ENCODE assay signal across 9 mouse cellular contexts in genomic region chr16:65533315-65533999, GRCm38 (mm10). TPM values are rescaled to one million over a fixed set of nuclear protein-coding genes. Genes with fewer than 3 reads are reported as not detected.
DNase-seq lines count a peak whose midpoint lies in the region; ATAC-seq and TF ChIP-seq lines count a peak whose summit lies in the region.
"Had no signal": no experiment of that assay in that cellular context is flagged by ENCODE, and none has a peak within 500 bp of the region (broad histone marks: within the 10 kb centered on the region; RNA-seq: fewer than 3 reads in every experiment).

No protein-coding gene starts in this region.

- H3K4me3 ChIP-seq in lung, postnatal 0 days (ENCODE audit: low read depth, low read length) = no peak overlapping the region
- H3K4me3 ChIP-seq in lung, adult 2 months (replicated peaks; ENCODE audit: extremely low read depth, low read depth, low read length) = no peak overlapping the region
- no peak overlapping the region for H3K4me3 ChIP-seq in limb, embryonic 10.5 days

- DNase-seq in CD4-positive, CD25-positive, alpha-beta regulatory T cell, adult 2 months (ENCODE audit: low read depth, low spot score) = peak; percentile 49
- DNase-seq in lung, postnatal 0 days (ENCODE audit: low spot score) = peak; percentile 35
- DNase-seq in lung, adult 2 months = no peak
- DNase-seq in embryo, embryonic 10 days (ENCODE audit: low spot score) = peak; percentile 67
- peak; percentile 47 for DNase-seq in limb, embryonic 10.5 days (ENCODE audit: low spot score)
- DNase-seq in right cerebral cortex, postnatal 14 days = peak; percentile 53

- H3K4me2 ChIP-seq in lung, postnatal 0 days (replicated peaks; ENCODE audit: low read depth, low read length) = no peak overlapping the region

- H3K9me3 ChIP-seq in lung, postnatal 0 days (ENCODE audit: low read length) = no peaks in the 10 kb centered on the region
- H3K9me3 ChIP-seq in limb, embryonic 10.5 days (replicated peaks) = no peaks in the 10 kb centered on the region

- H3K27me3 ChIP-seq in lung, postnatal 0 days (replicated peaks; ENCODE audit: insufficient read depth, low read length) = no peaks in the 10 kb centered on the region
- H3K27me3 ChIP-seq in limb, embryonic 10.5 days (ENCODE audit: low read depth, poor library complexity, severe bottlenecking) = no peaks in the 10 kb centered on the region

- TF ChIP-seq CTCF in lung, postnatal 0 days (IDR thresholded peaks at IDR 0.05) = peak; percentile 65
- TF ChIP-seq CTCF in lung, adult 2 months (IDR thresholded peaks at IDR 0.05; ENCODE audit: insufficient read depth, low read length) = no peak

- 31% methylated on average over 12 of the region's 12 CpGs for WGBS in lung, postnatal 0 days
- 29% methylated on average over 12 of the region's 12 CpGs for WGBS in lung, adult 2 months
- WGBS in limb, embryonic 10.5 days = 35% methylated on average over 12 of the region's 12 CpGs

- no peak for TF ChIP-seq EP300 in lung, postnatal 0 days (IDR thresholded peaks at IDR 0.05)

- ATAC-seq in CD4-positive, CD25-positive, alpha-beta regulatory T cell, adult 4 months = no peak
- no peak for ATAC-seq in lung, postnatal 0 days
- peak; percentile 59 to 72; a peak in 2 of 4 replicates for ATAC-seq in hematopoietic stem cell, adult 5-6 weeks (replicated peaks in 1 of 2; ENCODE audit: insufficient read depth in 1 of 2, low FRiP score in 2 of 2, low TSS enrichment in 1 of 2, low read depth in 1 of 2, poor library complexity in 2 of 2, severe bottlenecking in 2 of 2)

- TF ChIP-seq POLR2A in lung, adult 2 months (IDR thresholded peaks at IDR 0.05; ENCODE audit: borderline replicate concordance, extremely low read depth, low read depth, low read length) = no peak

- H3K27ac ChIP-seq in lung, postnatal 0 days (ENCODE audit: low read length) = no peak overlapping the region
- H3K27ac ChIP-seq in limb, embryonic 10.5 days = no peak overlapping the region

- no peaks in the 10 kb centered on the region for H3K36me3 ChIP-seq in lung, postnatal 0 days (ENCODE audit: insufficient read depth, low read length)
- 0 out of 2 replicates have a peak, but pooled peaks cover 4% of the 10 kb centered on the region for H3K36me3 ChIP-seq in limb, embryonic 10.5 days

- H3K9ac ChIP-seq in lung, postnatal 0 days (replicated peaks; ENCODE audit: low read depth) = no peak overlapping the region

- H3K4me1 ChIP-seq in lung, postnatal 0 days (ENCODE audit: insufficient read depth, low read depth, low read length) = no peaks in the 10 kb centered on the region
- H3K4me1 ChIP-seq in lung, adult 2 months (ENCODE audit: control insufficient read depth, insufficient read depth, low read length) = no peaks in the 10 kb centered on the region
- no peaks in the 10 kb centered on the region for H3K4me1 ChIP-seq in limb, embryonic 10.5 days

RNA-seq across cellular contexts. Expression of gene Pou1f1, which starts 13.1 kb away (rescaled TPM):
- polyA plus RNA-seq in CD4-positive, CD25-positive, alpha-beta regulatory T cell, adult 4 months (2017; shearing (Covaris generic)) = not detected
- polyA plus RNA-seq in lung, postnatal 0 days (2015; fragmentation: Nextera tagmentation; extraction: Ambion mirVana) = not detected in 2 replicates
- polyA plus RNA-seq in lung, adult 2 months (2012; rRNA removed) = not detected in 2 replicates
- total RNA-seq in hematopoietic stem cell, adult 5-6 weeks (2017) = not detected in 2 replicates
- polyA plus RNA-seq in limb, embryonic 10.5 days (2016; fragmentation: Nextera tagmentation; extraction: Ambion mirVana) = not detected in 2 replicates
- polyA plus RNA-seq: small intestine, adult 2 months had no signal

RNA-seq across cellular contexts. Expression of gene Chmp2b, which starts 29.1 kb away (rescaled TPM):
- 10 to 100 TPM; 17.0 to 18.1 TPM for polyA plus RNA-seq in CD4-positive, CD25-positive, alpha-beta regulatory T cell, adult 4 months (2017; shearing (Covaris generic))
- 104 and 116 TPM in 2 replicates for polyA plus RNA-seq in lung, postnatal 0 days (2015; fragmentation: Nextera tagmentation; extraction: Ambion mirVana)
- polyA plus RNA-seq in lung, adult 2 months (2012; rRNA removed) = 16.4 and 17.4 TPM in 2 replicates
- total RNA-seq in hematopoietic stem cell, adult 5-6 weeks (2017) = 47.3 and 53.3 TPM in 2 replicates
- 48.8 and 58.7 TPM in 2 replicates for polyA plus RNA-seq in limb, embryonic 10.5 days (2016; fragmentation: Nextera tagmentation; extraction: Ambion mirVana)

Comparison
In these comparisons a context has a peak if more than half of its experiments do, and no peak if none do; other contexts are left out.
1. ATAC-seq: peak in hematopoietic stem cell, adult 5-6 weeks (2 of 2); none in CD4-positive, CD25-positive, alpha-beta regulatory T cell, adult 4 months (single experiment) and lung, postnatal 0 days (single experiment).